Comparison of ENCODE assay signal across 1 mouse cellular context in the genomic region with DNA sequence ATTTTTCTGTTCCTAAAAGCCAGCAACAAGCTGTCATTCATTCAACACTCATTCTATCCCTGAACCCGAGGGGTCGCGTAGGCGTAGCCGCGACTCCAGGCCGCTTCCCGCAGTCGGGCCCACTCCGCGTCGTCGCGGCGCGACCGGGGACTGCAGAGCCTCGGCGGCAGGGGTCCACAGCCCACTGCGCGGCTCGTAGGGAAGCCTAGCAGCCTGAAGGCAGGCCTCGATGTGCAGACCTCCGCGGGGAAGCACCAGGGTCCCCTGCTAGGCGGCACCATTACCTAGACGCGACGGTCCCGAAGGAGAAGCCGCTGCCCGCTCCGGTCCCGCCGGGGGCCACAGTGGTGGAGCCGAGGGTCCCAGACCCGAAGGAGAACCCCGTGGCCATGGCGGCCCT.
TF ChIP-seq lines count a peak whose summit lies in the region.

No protein-coding gene starts in this region.

TF ChIP-seq in CH12.LX, 34 proteins besides CTCF, POLR2A, EP300 and RAD21:
- TF ChIP-seq UBTF (IDR thresholded peaks at IDR 0.05; ENCODE audit: low read depth, low read length) = peak; percentile 36; the same call in 1 of the 2 replicates
- no peak for TF ChIP-seq USF1 (IDR thresholded peaks at IDR 0.05; ENCODE audit: low read depth, low read length)
